Mouse (Mus musculus) T-helper 1 cell (primary cell): Measurements from ENCODE around the gene Vsig10.

Experiments used
- in situ Hi-C: fragments of 300-600 bp; cut with MboI, MseI; formaldehyde crosslinking; loops from one replicate; pipeline ENCODE4 v1.15.1; 2025; ENCODE audit warnings: high pct_unique_total_duplicates

Gene Vsig10

DNA sequence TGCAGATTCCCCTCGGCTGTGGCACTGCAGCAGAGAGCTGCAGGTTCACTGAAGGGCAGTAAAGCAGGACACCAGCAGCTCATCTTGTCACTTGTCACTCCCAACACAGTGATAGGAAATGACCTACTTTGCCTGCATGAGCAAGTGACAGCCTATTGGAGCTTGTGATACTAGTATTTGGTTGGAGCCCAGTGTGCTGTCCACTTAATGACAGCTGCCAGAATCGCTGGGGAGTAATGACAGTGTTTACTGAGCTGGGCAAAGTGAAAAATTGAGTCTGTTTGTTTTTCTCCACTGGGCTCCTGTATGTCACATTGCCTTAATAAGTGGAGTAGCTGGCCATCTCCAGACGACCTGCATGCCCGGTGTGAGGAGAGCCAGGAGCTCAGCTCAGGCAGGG is 61.3 kb downstream of the Vsig10 start:
- in situ Hi-C loops, result no loop called here

DNA sequence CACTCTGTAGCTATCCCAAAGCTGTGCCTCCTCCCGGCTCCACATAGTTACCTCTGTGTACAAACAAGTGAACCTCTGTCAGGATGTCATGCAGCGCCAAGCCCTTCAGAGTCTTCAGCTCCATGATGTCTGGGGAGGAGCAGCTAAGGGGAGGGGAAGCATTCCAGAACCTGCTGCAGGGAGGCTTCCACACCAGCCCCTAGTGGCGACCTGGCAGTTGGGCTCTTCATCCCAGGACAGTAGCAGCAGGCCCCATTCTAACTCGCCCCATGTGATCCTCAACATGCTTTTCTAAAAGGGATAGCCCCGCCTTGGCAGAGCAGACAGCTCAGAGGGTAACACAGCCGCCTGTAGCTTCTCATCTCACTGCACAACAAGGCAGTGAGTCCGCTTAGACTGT is 62.9 kb downstream of the Vsig10 start:
- in situ Hi-C loops, result no loop called here

DNA sequence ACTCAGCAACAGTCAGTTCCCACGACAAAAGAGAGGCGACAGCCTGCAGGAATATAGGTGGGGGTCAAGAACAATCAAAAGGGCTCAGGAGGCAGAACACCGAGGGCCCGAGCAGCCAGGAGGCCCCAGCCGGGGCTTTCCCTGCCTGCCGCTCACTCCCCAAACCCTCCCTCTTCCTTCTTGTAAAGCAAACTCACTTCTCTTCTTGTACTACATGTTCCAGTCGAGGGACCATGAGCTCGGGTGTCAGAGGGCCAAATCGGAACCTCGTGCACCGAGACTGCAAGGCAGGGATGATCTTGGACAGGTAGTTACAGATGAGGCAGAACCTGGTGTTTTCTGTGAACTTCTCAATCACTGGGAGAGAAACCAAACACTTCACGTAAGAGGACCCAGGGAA is 64.3 kb downstream of the Vsig10 start:
- in situ Hi-C loops, result no loop called here

DNA sequence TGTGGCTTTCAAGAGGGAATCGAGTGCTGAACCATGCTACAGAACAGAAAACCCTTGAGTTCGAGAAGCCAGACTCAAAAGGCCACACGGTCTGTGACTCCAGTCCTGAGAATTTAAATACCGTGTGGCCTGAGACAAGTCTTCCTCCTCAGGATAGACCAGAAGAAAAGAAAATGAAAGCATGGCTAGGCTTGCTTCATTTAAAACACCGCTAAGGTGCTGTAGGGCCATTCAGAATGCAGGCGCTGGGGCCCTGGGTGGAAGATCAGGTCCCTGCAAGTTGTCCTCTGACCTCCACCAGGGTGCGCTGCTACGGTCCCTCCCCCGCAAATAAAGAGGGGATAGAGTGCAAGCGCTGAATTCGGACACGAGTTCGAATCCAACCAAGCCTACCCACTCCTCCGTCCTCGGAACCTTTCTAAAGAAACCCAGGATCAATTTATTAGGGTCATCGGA is 69.4 kb downstream of the Vsig10 start:
- in situ Hi-C loops, result no loop called here

DNA sequence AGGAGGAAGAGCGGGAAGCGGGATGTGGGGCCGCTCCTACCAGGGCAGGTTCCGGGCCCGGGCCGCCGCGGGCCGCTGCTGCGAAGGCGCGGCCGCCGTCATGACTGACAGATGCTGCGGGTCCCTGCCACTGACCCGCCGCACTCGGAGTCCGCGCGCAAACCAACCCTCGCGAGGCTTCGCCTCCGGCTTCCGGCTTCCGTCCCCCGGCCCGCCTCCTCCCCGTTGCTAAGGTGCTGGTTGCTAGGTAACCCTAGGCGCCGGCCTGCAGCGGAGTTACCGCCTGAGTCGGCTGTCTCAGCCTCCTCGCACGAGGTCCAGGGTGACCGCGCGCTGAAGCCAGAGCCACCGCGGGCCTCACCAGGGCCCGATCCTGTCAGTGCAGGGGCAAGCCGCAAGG is 70.0 kb downstream of the Vsig10 start, which contains the start of gene Rfc5:
TSS of gene Rfc5 (minus strand) at position 171 of the 400 bp plus-strand sequence.
- in situ Hi-C loops, result no loop called here

DNA sequence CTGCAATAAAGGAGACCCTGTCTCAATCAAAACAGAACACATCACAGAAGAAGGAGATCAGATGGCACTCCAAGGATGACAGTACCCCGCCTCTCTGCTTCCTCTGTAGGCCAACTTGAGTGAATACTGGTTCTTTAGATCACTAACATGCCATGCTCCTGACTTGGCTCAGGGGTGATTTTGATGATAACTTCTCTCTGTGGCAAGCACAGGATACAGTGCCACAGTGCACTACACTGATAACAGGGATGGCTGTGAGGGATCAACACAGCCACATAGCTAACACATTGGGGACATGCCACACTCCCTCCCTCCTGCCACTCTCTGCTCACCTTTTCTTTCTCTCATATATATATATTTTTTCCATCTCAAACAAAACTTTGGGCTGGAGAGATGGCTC is 72.0 kb downstream of the Vsig10 start:
- in situ Hi-C loops, result no loop called here

DNA sequence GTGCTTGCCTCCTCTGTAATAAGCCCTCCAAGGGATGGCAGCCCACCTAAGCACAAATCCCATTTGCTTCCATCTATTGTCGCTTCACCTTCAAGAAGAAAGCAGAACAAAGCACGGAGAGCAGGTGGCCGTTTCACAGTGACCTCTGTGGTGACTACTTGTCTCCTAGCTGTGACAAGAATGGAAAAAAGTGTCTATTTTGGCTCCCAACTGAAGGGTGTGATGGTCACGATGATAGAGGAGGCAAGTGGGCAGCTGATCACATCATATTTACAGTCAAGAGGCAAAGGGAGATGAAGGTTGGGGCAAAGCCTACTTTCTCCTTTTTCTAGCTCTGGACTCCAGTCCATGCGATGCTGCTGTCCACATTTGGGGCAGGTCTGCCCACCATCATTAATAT is 77.0 kb downstream of the Vsig10 start:
- in situ Hi-C loops, result loop anchor here (5.0 kb wide), 1 partner anchor 84 kb away; no protein-coding TSS in a partner anchor

DNA sequence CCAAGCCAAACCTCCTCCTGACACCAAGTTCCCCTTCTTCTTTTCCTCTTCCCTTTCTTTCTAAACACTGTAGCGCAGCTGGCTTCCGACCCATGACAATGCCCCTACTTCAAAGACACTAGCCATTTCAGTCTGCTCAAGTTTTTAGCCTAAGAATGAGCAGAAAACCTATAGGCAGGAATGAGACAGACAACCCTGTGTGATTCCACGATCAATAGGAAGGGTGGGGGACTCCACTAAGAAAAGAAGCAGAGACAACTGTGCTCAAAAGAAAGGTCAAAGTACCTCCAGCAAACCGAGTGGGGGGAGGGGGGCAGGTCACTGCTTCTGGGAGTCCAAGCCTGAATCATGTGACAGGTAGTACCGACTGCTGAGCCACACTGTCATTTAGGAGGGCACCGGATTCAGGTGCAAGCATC is 77.7 kb downstream of the Vsig10 start:
- in situ Hi-C loops, result loop anchor here (5.0 kb wide), 1 partner anchor 84 kb away; no protein-coding TSS in a partner anchor

DNA sequence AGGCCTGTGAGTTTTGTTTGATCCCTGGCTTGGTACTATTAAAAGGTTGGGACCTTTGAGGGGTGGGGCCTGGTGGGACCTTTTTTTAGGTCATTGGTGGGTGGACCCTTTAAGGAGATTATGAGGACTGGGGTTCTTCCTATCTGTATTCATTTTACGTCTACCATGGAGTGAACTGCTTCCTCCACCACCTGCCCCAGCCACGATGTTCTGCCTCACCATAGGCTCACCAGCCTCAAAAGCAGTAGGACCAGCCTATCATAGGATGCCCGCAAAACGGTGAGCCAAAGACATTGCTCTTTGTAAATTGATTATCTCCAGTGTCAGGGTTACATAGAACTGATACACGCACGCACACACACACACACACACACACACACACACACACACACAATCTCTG is 78.5 kb downstream of the Vsig10 start:
- in situ Hi-C loops, result loop anchor here (5.0 kb wide), 1 partner anchor 85 kb away; no protein-coding TSS in a partner anchor

DNA sequence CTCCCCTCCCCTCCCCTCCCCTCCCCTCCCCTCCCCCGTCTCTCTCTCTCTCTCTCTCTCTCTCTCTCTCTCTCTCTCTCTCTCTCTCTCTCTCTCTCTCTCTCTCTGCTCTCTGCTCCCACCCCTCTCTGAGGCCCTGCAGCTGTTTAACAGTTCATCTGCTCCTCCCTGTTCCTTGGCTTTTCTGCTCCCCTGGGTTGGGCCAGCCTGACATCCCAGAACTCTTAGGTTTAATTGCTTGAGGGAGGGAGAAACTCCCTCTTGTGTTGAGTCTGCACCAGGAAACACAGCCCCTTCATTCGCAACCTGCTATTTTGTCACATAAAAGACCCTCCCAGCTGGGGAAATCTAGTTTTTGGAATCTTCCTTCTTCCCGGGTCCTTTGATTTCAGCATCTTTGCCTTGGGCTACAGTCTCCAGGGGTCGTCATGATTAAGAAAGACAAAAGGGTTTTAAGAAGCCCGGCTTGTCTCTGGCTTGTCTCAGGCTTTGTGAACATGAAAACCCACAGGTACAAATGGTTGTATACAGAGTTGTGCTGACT is 79.2 kb downstream of the Vsig10 start:
- in situ Hi-C loops, result loop anchor here (5.0 kb wide), 1 partner anchor 86 kb away; no protein-coding TSS in a partner anchor

DNA sequence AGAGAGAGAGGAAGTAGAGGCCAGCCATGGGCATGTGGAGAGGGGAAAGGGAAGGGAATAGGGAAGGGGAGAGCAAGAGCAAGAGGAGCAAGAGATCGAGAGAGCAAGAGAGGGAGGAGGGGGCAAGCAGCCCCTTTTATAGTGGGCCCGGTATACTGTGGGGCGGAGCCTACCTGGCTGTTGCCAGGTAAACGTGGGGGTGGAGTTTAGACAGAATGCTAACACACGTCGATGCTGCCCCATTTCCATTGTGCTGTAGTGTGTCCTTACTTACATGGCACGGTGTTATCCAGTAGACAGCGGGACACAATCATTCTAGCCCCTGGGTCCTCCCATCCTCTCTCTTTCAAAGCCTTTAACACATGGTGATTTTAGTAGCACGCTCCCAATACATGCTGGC is 80.4 kb downstream of the Vsig10 start:
- in situ Hi-C loops, result loop anchor here (5.0 kb wide), 1 partner anchor 87 kb away; no protein-coding TSS in a partner anchor

DNA sequence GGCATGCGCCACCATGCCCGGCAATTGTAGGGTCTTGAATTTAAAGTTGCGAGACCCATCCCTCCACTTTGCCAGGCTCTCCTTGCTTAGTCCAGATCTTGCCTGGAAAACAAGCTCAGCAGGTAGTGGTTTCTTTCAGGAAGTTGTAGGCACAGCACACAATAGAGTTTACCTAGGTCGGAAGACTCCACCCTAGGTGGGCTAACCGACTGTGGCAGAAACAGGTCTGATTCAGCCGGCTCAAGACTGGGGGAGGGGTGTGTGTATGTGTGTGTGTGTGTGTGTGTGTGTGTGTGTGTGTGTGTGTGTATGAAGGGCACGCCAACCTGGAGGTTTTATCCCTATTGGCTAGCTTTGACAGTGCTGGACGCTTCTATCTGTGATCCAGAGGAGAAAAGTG is 84.7 kb downstream of the Vsig10 start:
- in situ Hi-C loops, result no loop called here
